Mouse (Mus musculus): ENCODE data around the gene Mesp1. TPM values are rescaled to one million over a fixed set of nuclear protein-coding genes. Genes with fewer than 3 reads are reported as not detected.

Gene Mesp1
- polyA plus RNA-seq, 1 experiment from 2014 or later = not detected

DNA sequence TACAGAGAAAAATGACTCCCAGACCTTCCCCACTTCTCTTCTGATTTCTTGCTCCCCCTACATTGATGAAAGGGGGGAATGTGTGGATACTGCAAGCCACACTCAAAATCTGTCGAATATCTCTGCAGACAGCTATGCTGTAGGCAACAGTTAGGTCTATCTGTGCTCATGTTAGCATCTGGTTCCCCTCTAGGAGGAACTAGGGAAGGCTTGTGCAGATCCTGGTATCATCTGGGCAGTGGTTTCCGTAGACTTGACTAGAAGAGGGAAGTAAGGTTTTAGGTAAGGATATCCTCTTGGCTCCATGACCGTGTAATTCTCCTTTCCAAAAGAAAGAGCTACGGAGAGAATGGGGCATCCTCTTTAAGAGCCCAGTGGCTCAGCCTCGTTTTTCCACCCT is 49.0 kb downstream of the Mesp1 start:
- Histone ChIP-seq H3K27me3 (ENCODE audit: insufficient read depth, poor library complexity, severe bottlenecking) (peaks cover 10% of the 10 kb centered on the region), H3K4me3 (no peak overlapping the region), H3K4me1 (replicated peaks) (peaks cover 15% of the 10 kb centered on the region), H3K27ac (no peak overlapping the region), H3K36me3 (0 out of 2 replicates have a peak, but pooled peaks cover 2% of the 10 kb centered on the region), H3K9me3 (no peaks in the 10 kb centered on the region)
- WGBS = 80% methylated on average over 5 of the region's 5 CpGs
- no peak for DNase-seq (ENCODE audit: low spot score)

DNA sequence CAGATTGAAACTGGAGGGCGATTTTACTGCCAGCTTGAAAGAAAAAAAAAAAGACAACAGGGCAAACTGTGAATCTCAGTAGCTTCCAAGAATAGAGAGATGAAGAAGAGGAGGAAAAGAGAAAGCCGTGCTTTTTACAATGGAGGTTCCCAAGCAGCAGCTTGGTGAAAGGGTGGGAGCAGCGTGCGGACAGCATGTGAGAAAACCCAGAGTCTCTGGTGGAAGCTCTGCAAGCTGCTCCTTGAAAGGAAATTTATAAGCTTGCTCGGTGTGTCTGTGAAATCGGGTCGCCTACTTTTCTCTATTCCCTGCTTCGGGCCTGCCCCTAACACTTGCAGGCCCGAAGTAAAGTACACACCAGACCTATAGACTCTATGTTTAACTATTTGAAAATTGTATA is 49.5 kb downstream of the Mesp1 start:
- Histone ChIP-seq H3K27me3 (ENCODE audit: insufficient read depth, poor library complexity, severe bottlenecking) (peaks cover 10% of the 10 kb centered on the region), H3K4me3 (no peak overlapping the region), H3K9me3 (no peaks in the 10 kb centered on the region), H3K27ac (no peak overlapping the region), H3K4me1 (replicated peaks) (peaks cover 15% of the 10 kb centered on the region), H3K36me3 (0 out of 2 replicates have a peak, but pooled peaks cover 2% of the 10 kb centered on the region)
- no peak for DNase-seq (ENCODE audit: low spot score)
- 93% methylated on average over 9 of the region's 9 CpGs for WGBS

DNA sequence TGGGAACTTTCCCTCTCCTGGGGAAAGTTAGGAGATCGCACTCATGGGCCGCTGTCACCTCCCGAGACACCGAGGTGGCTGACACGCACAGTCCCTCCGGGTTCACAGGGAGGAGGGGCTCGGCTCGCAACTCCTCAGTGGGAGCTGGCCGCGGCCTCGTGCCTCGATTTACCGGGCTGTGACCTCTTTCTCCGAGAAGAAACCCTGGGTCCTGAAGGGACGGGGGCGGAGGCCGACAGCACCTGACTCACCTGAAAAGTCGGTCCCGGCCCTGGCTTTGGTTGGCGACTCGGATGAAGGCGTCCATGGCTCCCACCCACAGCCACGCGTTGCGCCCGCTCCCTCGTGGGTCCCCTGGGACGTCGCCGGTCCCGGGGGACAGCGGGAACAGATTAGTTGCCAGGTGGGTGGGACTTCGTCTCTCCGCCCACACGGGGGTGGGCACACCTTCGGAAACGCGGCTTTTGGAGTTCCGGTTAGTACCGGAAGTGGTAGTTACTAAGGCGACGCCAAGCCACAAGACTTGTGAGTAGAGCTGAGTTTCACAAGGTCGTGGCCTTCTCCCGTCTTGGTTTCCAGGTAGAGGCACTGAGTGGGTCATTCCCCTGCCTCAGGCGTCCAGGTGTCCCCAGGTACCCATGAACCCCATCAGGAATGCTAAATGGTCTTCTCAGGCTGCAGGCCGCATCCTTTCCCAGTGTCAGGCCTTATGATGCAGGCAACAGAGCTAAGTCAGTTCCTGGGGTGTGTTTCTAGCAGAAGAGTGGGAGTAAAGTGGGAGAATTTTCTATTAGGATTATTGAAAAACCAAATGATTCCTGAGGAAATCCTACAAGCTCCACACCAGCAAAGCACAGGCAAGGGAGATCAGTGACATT is 50.7 kb downstream of the Mesp1 start, which contains the start of the genes Pex11a and Wdr93:
Gene Pex11a (minus strand): TSS at position 473 of the 878 bp plus-strand sequence.
Gene Wdr93 (plus strand): TSS at position 505 of the 878 bp plus-strand sequence.
- no peaks in the 10 kb centered on the region for H3K9me3 ChIP-seq
- 3% methylated on average over 46 of the region's 46 CpGs for WGBS
- DNase-seq (ENCODE audit: low spot score) = peak; percentile 81
- H3K27me3 ChIP-seq (ENCODE audit: insufficient read depth, poor library complexity, severe bottlenecking) = peaks cover 7% of the 10 kb centered on the region
- 0 out of 2 replicates have a peak, but pooled peaks cover 5% of the 10 kb centered on the region for H3K36me3 ChIP-seq
- H3K27ac ChIP-seq = peak within 1 kb of the TSS; percentile 85
- peaks cover 15% of the 10 kb centered on the region for H3K4me1 ChIP-seq (replicated peaks)
- H3K4me3 ChIP-seq = peak within 1 kb of the TSS; percentile 79

DNA sequence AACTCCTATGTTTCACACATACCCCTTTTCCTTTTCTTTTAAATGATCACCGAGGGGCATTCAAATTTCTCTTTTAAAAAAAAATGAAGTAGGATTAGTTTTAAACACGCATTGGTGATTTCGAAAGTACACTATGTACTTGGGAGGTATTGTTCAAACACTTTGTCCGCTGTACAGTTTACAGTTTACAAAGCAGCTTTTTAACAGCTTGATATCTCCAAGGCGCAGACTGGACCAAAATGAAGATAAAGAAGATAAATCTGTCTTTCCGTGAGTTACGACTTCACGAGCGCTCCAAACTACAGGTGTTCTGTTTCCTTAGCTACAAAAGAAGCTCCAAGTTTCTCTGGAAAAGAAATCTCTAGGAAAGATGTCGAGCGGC is 51.3 kb downstream of the Mesp1 start:
- Histone ChIP-seq H3K27me3 (ENCODE audit: insufficient read depth, poor library complexity, severe bottlenecking) (peaks cover 7% of the 10 kb centered on the region), H3K4me3 (peak overlapping the region; percentile 79), H3K9me3 (no peaks in the 10 kb centered on the region), H3K27ac (peak overlapping the region; percentile 85), H3K4me1 (replicated peaks) (peaks cover 15% of the 10 kb centered on the region), H3K36me3 (peaks cover 11% of the 10 kb centered on the region)
- 29% methylated on average over 11 of the region's 11 CpGs for WGBS
- no peak for DNase-seq (ENCODE audit: low spot score)

Other genes with a start within 250 kb of the Mesp1 start
- gene Rhcg, start 176.1 kb downstream of the Mesp1 start, polyA plus RNA-seq (2016; fragmentation: Nextera tagmentation; extraction: Ambion mirVana) = 0.12 and 0.67 TPM in 2 replicates
- gene Ticrr, start 133.6 kb downstream of the Mesp1 start, polyA plus RNA-seq (2016; fragmentation: Nextera tagmentation; extraction: Ambion mirVana) = 16.1 and 16.5 TPM in 2 replicates
- 5.2 and 5.9 TPM in 2 replicates for gene Kif7, start 78.1 kb downstream of the Mesp1 start, polyA plus RNA-seq (2016; fragmentation: Nextera tagmentation; extraction: Ambion mirVana)
- gene Plin1, start 60.9 kb downstream of the Mesp1 start, polyA plus RNA-seq (2016; fragmentation: Nextera tagmentation; extraction: Ambion mirVana) = not detected in 2 replicates
- gene Pex11a, start 50.7 kb downstream of the Mesp1 start, polyA plus RNA-seq (2016; fragmentation: Nextera tagmentation; extraction: Ambion mirVana) = 8.0 and 8.3 TPM in 2 replicates
- 0.47 and 0.52 TPM in 2 replicates for gene Wdr93, start 50.6 kb downstream of the Mesp1 start, polyA plus RNA-seq (2016; fragmentation: Nextera tagmentation; extraction: Ambion mirVana)
- 0.37 and 0.55 TPM in 2 replicates for gene Mesp2, start 16.9 kb upstream of the Mesp1 start, polyA plus RNA-seq (2016; fragmentation: Nextera tagmentation; extraction: Ambion mirVana)
- gene Anpep, start 67.3 kb upstream of the Mesp1 start, polyA plus RNA-seq (2016; fragmentation: Nextera tagmentation; extraction: Ambion mirVana) = 4.3 and 5.6 TPM in 2 replicates
- gene Ap3s2, start 126.9 kb upstream of the Mesp1 start, polyA plus RNA-seq (2016; fragmentation: Nextera tagmentation; extraction: Ambion mirVana) = 47.0 and 54.6 TPM in 2 replicates
- 23.3 and 24.7 TPM in 2 replicates for gene Arpin, start 141.6 kb upstream of the Mesp1 start, polyA plus RNA-seq (2016; fragmentation: Nextera tagmentation; extraction: Ambion mirVana)
- 37.5 and 39.3 TPM in 2 replicates for gene Zfp710, start 231.0 kb upstream of the Mesp1 start, polyA plus RNA-seq (2016; fragmentation: Nextera tagmentation; extraction: Ambion mirVana)